1 mouse cellular context compared by ENCODE assay signal in the genomic region with DNA sequence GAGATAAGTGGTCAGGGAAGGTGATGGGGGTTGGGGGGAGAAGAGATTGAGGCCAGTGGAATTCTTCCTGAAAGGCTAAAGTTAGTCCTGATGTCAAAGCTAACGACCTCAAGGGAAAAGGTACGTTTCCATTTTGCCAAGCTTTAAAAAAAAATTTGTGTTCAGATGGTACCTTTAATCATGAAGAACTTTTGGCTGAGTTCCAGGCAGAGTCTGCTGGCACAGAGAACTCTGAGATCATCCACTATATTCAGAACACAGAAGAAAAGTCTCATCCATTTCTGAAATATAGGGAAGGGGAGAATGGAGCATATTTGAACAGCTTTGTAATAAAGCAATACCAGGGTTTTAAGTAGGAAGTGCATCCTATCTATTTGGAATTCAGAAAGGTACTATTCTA.
TF ChIP-seq lines count a peak whose summit lies in the region.

No protein-coding gene starts in this region.

TF ChIP-seq in myocyte, 11 proteins besides CTCF, POLR2A, EP300 and RAD21:
- TF ChIP-seq TCF12 (IDR thresholded peaks at IDR 0.05; ENCODE audit: insufficient read depth, poor library complexity, severe bottlenecking): no peak
TF ChIP-seq in myocyte: peak in this region for 0.
